Mouse (Mus musculus): ENCODE results near the gene Bank1. TPM values are rescaled to one million over a fixed set of nuclear protein-coding genes. Genes with fewer than 3 reads are reported as not detected.

Bank1 gene
- polyA plus RNA-seq, 1 experiment from 2014 or later = 0.61 TPM

- WGBS = 89% methylated on average over 2 of the region's 2 CpGs
- Histone ChIP-seq H3K4me3 (replicated peaks; ENCODE audit: low read depth, low read length) (no peak overlapping the region), H3K9me3 (ENCODE audit: control insufficient read depth, low read length) (no peaks in the 10 kb centered on the region), H3K4me2 (ENCODE audit: low read length) (no peak overlapping the region), H3K27me3 (ENCODE audit: control insufficient read depth, insufficient read depth, low read length) (no peaks in the 10 kb centered on the region), H3K4me1 (ENCODE audit: control insufficient read depth, insufficient read depth, low read length) (no peaks in the 10 kb centered on the region), H3K27ac (replicated peaks; ENCODE audit: low read depth, low read length) (no peak overlapping the region), H3K9ac (replicated peaks; ENCODE audit: low read length) (no peak overlapping the region), H3K36me3 (ENCODE audit: control insufficient read depth, insufficient read depth, low read length) (no peaks in the 10 kb centered on the region)
- ATAC-seq (ENCODE audit: low FRiP score, low TSS enrichment) (no peak), DNase-seq (no peak)
Measured at GRCm38 (mm10) chr3:136297355-136297754, 28.5 kb downstream of the Bank1 start.

GRCm38 (mm10) chr3:136295250-136295649 lies 30.6 kb downstream of the Bank1 start:
- H3K4me1 ChIP-seq (ENCODE audit: control insufficient read depth, insufficient read depth, low read length) = no peaks in the 10 kb centered on the region
- H3K36me3 ChIP-seq (ENCODE audit: control insufficient read depth, insufficient read depth, low read length) = no peaks in the 10 kb centered on the region
- H3K9me3 ChIP-seq (ENCODE audit: control insufficient read depth, low read length) = no peaks in the 10 kb centered on the region
- H3K4me2 ChIP-seq (ENCODE audit: low read length) = no peak overlapping the region
- no peak overlapping the region for H3K4me3 ChIP-seq (replicated peaks; ENCODE audit: low read depth, low read length)
- WGBS = 92% methylated on average over 2 of the region's 2 CpGs
- no peak overlapping the region for H3K27ac ChIP-seq (replicated peaks; ENCODE audit: low read depth, low read length)
- H3K27me3 ChIP-seq (ENCODE audit: control insufficient read depth, insufficient read depth, low read length) = no peaks in the 10 kb centered on the region
- no peak for DNase-seq
- ATAC-seq (ENCODE audit: low FRiP score, low TSS enrichment) = no peak
- no peak overlapping the region for H3K9ac ChIP-seq (replicated peaks; ENCODE audit: low read length)

GRCm38 (mm10) chr3:136287883-136288282 lies 38.0 kb downstream of the Bank1 start:
- no peaks in the 10 kb centered on the region for H3K9me3 ChIP-seq (ENCODE audit: control insufficient read depth, low read length)
- no peaks in the 10 kb centered on the region for H3K4me1 ChIP-seq (ENCODE audit: control insufficient read depth, insufficient read depth, low read length)
- H3K36me3 ChIP-seq (ENCODE audit: control insufficient read depth, insufficient read depth, low read length) = no peaks in the 10 kb centered on the region
- DNase-seq (no peak), ATAC-seq (ENCODE audit: low FRiP score, low TSS enrichment) (no peak)
- WGBS = 86% methylated on average over 2 of the region's 2 CpGs
- H3K4me3 ChIP-seq (replicated peaks; ENCODE audit: low read depth, low read length) = no peak overlapping the region
- no peak overlapping the region for H3K27ac ChIP-seq (replicated peaks; ENCODE audit: low read depth, low read length)
- no peak overlapping the region for H3K4me2 ChIP-seq (ENCODE audit: low read length)
- no peak overlapping the region for H3K9ac ChIP-seq (replicated peaks; ENCODE audit: low read length)
- no peaks in the 10 kb centered on the region for H3K27me3 ChIP-seq (ENCODE audit: control insufficient read depth, insufficient read depth, low read length)

GRCm38 (mm10) chr3:136264969-136265595 lies 60.8 kb downstream of the Bank1 start:
- 91% methylated on average over 8 of the region's 8 CpGs for WGBS
- no peaks in the 10 kb centered on the region for H3K27me3 ChIP-seq (ENCODE audit: control insufficient read depth, insufficient read depth, low read length)
- H3K9ac ChIP-seq (replicated peaks; ENCODE audit: low read length) = no peak overlapping the region
- no peak for DNase-seq
- H3K9me3 ChIP-seq (ENCODE audit: control insufficient read depth, low read length) = no peaks in the 10 kb centered on the region
- H3K36me3 ChIP-seq (ENCODE audit: control insufficient read depth, insufficient read depth, low read length) = no peaks in the 10 kb centered on the region
- no peak overlapping the region for H3K4me2 ChIP-seq (ENCODE audit: low read length)
- H3K4me1 ChIP-seq (ENCODE audit: control insufficient read depth, insufficient read depth, low read length) = no peaks in the 10 kb centered on the region
- H3K27ac ChIP-seq (replicated peaks; ENCODE audit: low read depth, low read length) = no peak overlapping the region
- ATAC-seq (ENCODE audit: low FRiP score, low TSS enrichment) = no peak
- no peak overlapping the region for H3K4me3 ChIP-seq (replicated peaks; ENCODE audit: low read depth, low read length)

GRCm38 (mm10) chr3:136257761-136258160 lies 68.1 kb downstream of the Bank1 start:
- ATAC-seq (ENCODE audit: low FRiP score, low TSS enrichment) = no peak
- Histone ChIP-seq H3K27ac (replicated peaks; ENCODE audit: low read depth, low read length) (no peak overlapping the region), H3K9ac (replicated peaks; ENCODE audit: low read length) (no peak overlapping the region), H3K9me3 (ENCODE audit: control insufficient read depth, low read length) (no peaks in the 10 kb centered on the region), H3K4me1 (ENCODE audit: control insufficient read depth, insufficient read depth, low read length) (no peaks in the 10 kb centered on the region), H3K4me2 (ENCODE audit: low read length) (no peak overlapping the region), H3K27me3 (ENCODE audit: control insufficient read depth, insufficient read depth, low read length) (no peaks in the 10 kb centered on the region), H3K36me3 (ENCODE audit: control insufficient read depth, insufficient read depth, low read length) (no peaks in the 10 kb centered on the region), H3K4me3 (replicated peaks; ENCODE audit: low read depth, low read length) (no peak overlapping the region)
- 93% methylated on average over 3 of the region's 3 CpGs for WGBS
- no peak for DNase-seq

- Histone ChIP-seq H3K4me1 (ENCODE audit: control insufficient read depth, insufficient read depth, low read length) (no peaks in the 10 kb centered on the region), H3K4me2 (ENCODE audit: low read length) (no peak overlapping the region), H3K9ac (replicated peaks; ENCODE audit: low read length) (no peak overlapping the region), H3K9me3 (ENCODE audit: control insufficient read depth, low read length) (no peaks in the 10 kb centered on the region), H3K27ac (replicated peaks; ENCODE audit: low read depth, low read length) (no peak overlapping the region), H3K27me3 (ENCODE audit: control insufficient read depth, insufficient read depth, low read length) (no peaks in the 10 kb centered on the region), H3K36me3 (ENCODE audit: control insufficient read depth, insufficient read depth, low read length) (no peaks in the 10 kb centered on the region), H3K4me3 (replicated peaks; ENCODE audit: low read depth, low read length) (no peak overlapping the region)
- no peak for DNase-seq
- no peak for ATAC-seq (ENCODE audit: low FRiP score, low TSS enrichment)
- 65% methylated on average over 2 of the region's 2 CpGs for WGBS
Measured at GRCm38 (mm10) chr3:136254713-136255112, 71.2 kb downstream of the Bank1 start.

- no peak overlapping the region for H3K4me3 ChIP-seq (replicated peaks; ENCODE audit: low read depth, low read length)
- ATAC-seq (ENCODE audit: low FRiP score, low TSS enrichment) (no peak), DNase-seq (no peak)
- 75% methylated on average over 4 of the region's 4 CpGs for WGBS
- no peaks in the 10 kb centered on the region for H3K27me3 ChIP-seq (ENCODE audit: control insufficient read depth, insufficient read depth, low read length)
- H3K9me3 ChIP-seq (ENCODE audit: control insufficient read depth, low read length) = no peaks in the 10 kb centered on the region
- no peak overlapping the region for H3K9ac ChIP-seq (replicated peaks; ENCODE audit: low read length)
- no peak overlapping the region for H3K27ac ChIP-seq (replicated peaks; ENCODE audit: low read depth, low read length)
- no peaks in the 10 kb centered on the region for H3K36me3 ChIP-seq (ENCODE audit: control insufficient read depth, insufficient read depth, low read length)
- no peaks in the 10 kb centered on the region for H3K4me1 ChIP-seq (ENCODE audit: control insufficient read depth, insufficient read depth, low read length)
- no peak overlapping the region for H3K4me2 ChIP-seq (ENCODE audit: low read length)
Measured at GRCm38 (mm10) chr3:136252820-136253219, 73.0 kb downstream of the Bank1 start.

- H3K9ac ChIP-seq (replicated peaks; ENCODE audit: low read length) = no peak overlapping the region
- no peak overlapping the region for H3K27ac ChIP-seq (replicated peaks; ENCODE audit: low read depth, low read length)
- no peaks in the 10 kb centered on the region for H3K9me3 ChIP-seq (ENCODE audit: control insufficient read depth, low read length)
- H3K4me3 ChIP-seq (replicated peaks; ENCODE audit: low read depth, low read length) = no peak overlapping the region
- H3K4me1 ChIP-seq (ENCODE audit: control insufficient read depth, insufficient read depth, low read length) = no peaks in the 10 kb centered on the region
- H3K4me2 ChIP-seq (ENCODE audit: low read length) = no peak overlapping the region
- no peaks in the 10 kb centered on the region for H3K27me3 ChIP-seq (ENCODE audit: control insufficient read depth, insufficient read depth, low read length)
- no peak for ATAC-seq (ENCODE audit: low FRiP score, low TSS enrichment)
- H3K36me3 ChIP-seq (ENCODE audit: control insufficient read depth, insufficient read depth, low read length) = no peaks in the 10 kb centered on the region
- no peak for DNase-seq
- 92% methylated on average over 4 of the region's 4 CpGs for whole genome bisulfite sequencing
Measured at GRCm38 (mm10) chr3:136251578-136251977, 74.3 kb downstream of the Bank1 start.

GRCm38 (mm10) chr3:136247331-136247730 lies 78.5 kb downstream of the Bank1 start:
- H3K36me3 ChIP-seq (ENCODE audit: control insufficient read depth, insufficient read depth, low read length) = no peaks in the 10 kb centered on the region
- H3K4me1 ChIP-seq (ENCODE audit: control insufficient read depth, insufficient read depth, low read length) = no peaks in the 10 kb centered on the region
- H3K27ac ChIP-seq (replicated peaks; ENCODE audit: low read depth, low read length) = no peak overlapping the region
- no peaks in the 10 kb centered on the region for H3K27me3 ChIP-seq (ENCODE audit: control insufficient read depth, insufficient read depth, low read length)
- DNase-seq = no peak
- no peaks in the 10 kb centered on the region for H3K9me3 ChIP-seq (ENCODE audit: control insufficient read depth, low read length)
- H3K4me3 ChIP-seq (replicated peaks; ENCODE audit: low read depth, low read length) = no peak overlapping the region
- 87% methylated on average over 5 of the region's 5 CpGs for WGBS
- no peak for ATAC-seq (ENCODE audit: low FRiP score, low TSS enrichment)
- no peak overlapping the region for H3K4me2 ChIP-seq (ENCODE audit: low read length)
- no peak overlapping the region for H3K9ac ChIP-seq (replicated peaks; ENCODE audit: low read length)
